Mouse (Mus musculus): ENCODE results near the gene Klk10.

The Klk10 gene

GRCm38 (mm10) chr7:43796355-43796754, 15.5 kb downstream of the Klk10 start:
- WGBS = 6% methylated on average over 8 of the region's 8 CpGs

- 1% methylated on average over 28 of the region's 28 CpGs for WGBS
These were observed 16.5 kb downstream of the Klk10 start, which contains the start of gene Klk8 for GRCm38 (mm10) chr7:43797333-43797769. TSS of gene Klk8 (plus strand) at chr7:43797577.

- 38% methylated on average over 13 of the region's 13 CpGs for WGBS
These were observed 17.1 kb downstream of the Klk10 start for GRCm38 (mm10) chr7:43797844-43798462.

GRCm38 (mm10) chr7:43799876-43800275, 19.0 kb downstream of the Klk10 start:
- 81% methylated on average over 7 of the region's 7 CpGs for WGBS

GRCm38 (mm10) chr7:43810994-43811393, 30.2 kb downstream of the Klk10 start, which contains the start of gene Klk7:
TSS of gene Klk7 (plus strand) at chr7:43811294.
- 47% methylated on average over 5 of the region's 5 CpGs for WGBS

GRCm38 (mm10) chr7:43815211-43815610, 34.4 kb downstream of the Klk10 start:
- 86% methylated on average over 7 of the region's 7 CpGs for WGBS

- WGBS = 94% methylated on average over 7 of the region's 7 CpGs
These were observed 40.7 kb downstream of the Klk10 start for GRCm38 (mm10) chr7:43821581-43821980.

- WGBS = 71% methylated on average over 10 of the region's 10 CpGs
These were observed 43.4 kb downstream of the Klk10 start, which contains the start of gene Klk6 for GRCm38 (mm10) chr7:43824199-43824598. TSS of gene Klk6 (plus strand) at chr7:43824499.

GRCm38 (mm10) chr7:43826056-43826455, 45.2 kb downstream of the Klk10 start:
- 88% methylated on average over 5 of the region's 5 CpGs for WGBS

- 87% methylated on average over 4 of the region's 4 CpGs for WGBS
These were observed 46.9 kb downstream of the Klk10 start for GRCm38 (mm10) chr7:43827706-43828105.

- 93% methylated on average over 8 of the region's 8 CpGs for WGBS
These were observed 48.2 kb downstream of the Klk10 start for GRCm38 (mm10) chr7:43829006-43829405.

All from cerebral cortex, adult 2 months (tissue).